Mouse (Mus musculus): ENCODE results near the gene Olfr1097. TPM values are rescaled to one million over a fixed set of nuclear protein-coding genes. Genes with fewer than 3 reads are reported as not detected.

Olfr1097 gene
- total and polyA plus RNA-seq, 3 experiments, result not detected

GRCm38 (mm10) chr2:86851596-86851995 lies 40.4 kb downstream of the Olfr1097 start, which contains the start of gene Olfr1095:
Gene Olfr1095 (minus strand): TSS chr2:86851696.
- dilution Hi-C loops (cut with MboI; ENCODE audit: extremely low pct_ligation_motif_present, extremely low pct_unique_long_range_greater_than_20kb, low sequenced_read_pairs) (no loop called here), in situ Hi-C loops (cut with MboI; ENCODE audit: low pct_ligation_motif_present, low pct_unique_long_range_greater_than_20kb, low sequenced_read_pairs) (no loop called here)
- Histone ChIP-seq H3K9me3 (replicated peaks; ENCODE audit: low read length) (no peaks in the 10 kb centered on the region), H3K4me1 (ENCODE audit: control insufficient read depth in 1 of 2, insufficient read depth in 2 of 2) (no peaks in the 10 kb centered on the region), H3K4me3 (replicated peaks in 1 of 3; ENCODE audit: low read depth in 2 of 3, low read length in 2 of 3, poor library complexity in 1 of 3) (no peak within 1 kb of the TSS), H3K79me2 (replicated peaks; ENCODE audit: control insufficient read depth, extremely low read depth, insufficient read depth, poor library complexity, severe bottlenecking) (no peaks in the 10 kb centered on the region), H3K36me3 (replicated peaks in 1 of 2; ENCODE audit: control insufficient read depth in 1 of 2, insufficient read depth in 1 of 2, low read length in 1 of 2) (no peaks in the 10 kb centered on the region), H3K4me2 (ENCODE audit: insufficient read depth, low read depth, poor library complexity, severe bottlenecking) (no peak within 1 kb of the TSS), H3K27me3 (replicated peaks) (no peaks in the 10 kb centered on the region), H3K9ac (ENCODE audit: insufficient read depth, low read depth) (no peak within 1 kb of the TSS), H3K27ac (ENCODE audit: insufficient read depth, low read depth) (no peak within 1 kb of the TSS)
- no peak for TF ChIP-seq HCFC1 (IDR thresholded peaks at IDR 0.05; ENCODE audit: low read depth, low read length)
- TF ChIP-seq GABPA (IDR thresholded peaks at IDR 0.05; ENCODE audit: insufficient replicate concordance, low read depth, low read length), result no peak
- TF ChIP-seq USF1 (IDR thresholded peaks at IDR 0.05; ENCODE audit: low read depth, low read length), result no peak
- TF ChIP-seq KAT2A (IDR thresholded peaks at IDR 0.05; ENCODE audit: insufficient replicate concordance, low read length), result no peak
- no peak for TF ChIP-seq SMC3 (IDR thresholded peaks at IDR 0.05; ENCODE audit: low read depth, low read length)
- TF ChIP-seq RCOR1 (conservative IDR thresholded peaks at IDR 0.05; ENCODE audit: low read depth, low read length), result no peak
- TF ChIP-seq MAFK (IDR thresholded peaks at IDR 0.05; ENCODE audit: insufficient replicate concordance, low read length), result no peak
- TF ChIP-seq IRF4 (IDR thresholded peaks at IDR 0.05; ENCODE audit: low read depth, low read length), result no peak
- no peak for TF ChIP-seq MYC (IDR thresholded peaks at IDR 0.05; ENCODE audit: low read depth, low read length)
- TF ChIP-seq E2F4 (IDR thresholded peaks at IDR 0.05; ENCODE audit: insufficient replicate concordance, low read depth, low read length), result no peak
- no peak for TF ChIP-seq MXI1 (IDR thresholded peaks at IDR 0.05; ENCODE audit: low read depth, low read length)
- no peak for TF ChIP-seq RAD21 (IDR thresholded peaks at IDR 0.05; ENCODE audit: low read depth, low read length)
- no peak for TF ChIP-seq BHLHE40 (IDR thresholded peaks at IDR 0.05; ENCODE audit: low read depth, low read length)
- TF ChIP-seq JUND (conservative IDR thresholded peaks at IDR 0.05; ENCODE audit: low read depth, low read length), result no peak
- no peak for TF ChIP-seq POLR2A (IDR thresholded peaks at IDR 0.05; ENCODE audit: low read depth, low read length)
- DNase-seq (ENCODE audit: extremely low read depth), result no peak

Other genes starting within 250 kb of the Olfr1097 start
Only the 20 nearest of the 22 such genes appear.
- gene Olfr1086, start 212.1 kb downstream of the Olfr1097 start, total RNA-seq (2012; rRNA removed), result not detected in 2 replicates
- gene Olfr1086, start 212.1 kb downstream of the Olfr1097 start, total RNA-seq (2014; rRNA removed), result not detected in 2 replicates
- gene Olfr1086, start 212.1 kb downstream of the Olfr1097 start, polyA plus RNA-seq (2012; ENCODE audit: insufficient read length, low read depth), result not detected in 2 replicates
- not detected in 2 replicates for gene Olfr1087, start 193.8 kb downstream of the Olfr1097 start, total RNA-seq (2012; rRNA removed)
- not detected in 2 replicates for gene Olfr1087, start 193.8 kb downstream of the Olfr1097 start, total RNA-seq (2014; rRNA removed)
- not detected in 2 replicates for gene Olfr1087, start 193.8 kb downstream of the Olfr1097 start, polyA plus RNA-seq (2012; ENCODE audit: insufficient read length, low read depth)
- gene Olfr1089, start 158.5 kb downstream of the Olfr1097 start, total RNA-seq (2012; rRNA removed), result not detected in 2 replicates
- gene Olfr1089, start 158.5 kb downstream of the Olfr1097 start, total RNA-seq (2014; rRNA removed), result not detected in 2 replicates
- not detected in 2 replicates for gene Olfr1089, start 158.5 kb downstream of the Olfr1097 start, polyA plus RNA-seq (2012; ENCODE audit: insufficient read length, low read depth)
- gene Olfr1090, start 133.2 kb downstream of the Olfr1097 start, total RNA-seq (2012; rRNA removed), result not detected in 2 replicates
- not detected in 2 replicates for gene Olfr1090, start 133.2 kb downstream of the Olfr1097 start, total RNA-seq (2014; rRNA removed)
- not detected in 2 replicates for gene Olfr1090, start 133.2 kb downstream of the Olfr1097 start, polyA plus RNA-seq (2012; ENCODE audit: insufficient read length, low read depth)
- not detected in 2 replicates for gene Olfr1093, start 109.7 kb downstream of the Olfr1097 start, total RNA-seq (2012; rRNA removed)
- not detected in 2 replicates for gene Olfr1093, start 109.7 kb downstream of the Olfr1097 start, total RNA-seq (2014; rRNA removed)
- gene Olfr1093, start 109.7 kb downstream of the Olfr1097 start, polyA plus RNA-seq (2012; ENCODE audit: insufficient read length, low read depth), result not detected in 2 replicates
- gene Olfr141, start 82.2 kb downstream of the Olfr1097 start, total RNA-seq (2012; rRNA removed), result not detected in 2 replicates
- gene Olfr141, start 82.2 kb downstream of the Olfr1097 start, total RNA-seq (2014; rRNA removed), result not detected in 2 replicates
- not detected in 2 replicates for gene Olfr141, start 82.2 kb downstream of the Olfr1097 start, polyA plus RNA-seq (2012; ENCODE audit: insufficient read length, low read depth)
- gene Olfr1094, start 67.6 kb downstream of the Olfr1097 start, total RNA-seq (2012; rRNA removed), result not detected in 2 replicates
- not detected in 2 replicates for gene Olfr1094, start 67.6 kb downstream of the Olfr1097 start, total RNA-seq (2014; rRNA removed)
- gene Olfr1094, start 67.6 kb downstream of the Olfr1097 start, polyA plus RNA-seq (2012; ENCODE audit: insufficient read length, low read depth), result not detected in 2 replicates
- not detected in 2 replicates for gene Olfr1095, start 40.5 kb downstream of the Olfr1097 start, total RNA-seq (2012; rRNA removed)
- gene Olfr1095, start 40.5 kb downstream of the Olfr1097 start, total RNA-seq (2014; rRNA removed), result not detected in 2 replicates
- gene Olfr1095, start 40.5 kb downstream of the Olfr1097 start, polyA plus RNA-seq (2012; ENCODE audit: insufficient read length, low read depth), result not detected in 2 replicates
- not detected in 2 replicates for gene Gm13723, start 17.4 kb downstream of the Olfr1097 start, total RNA-seq (2012; rRNA removed)
- gene Gm13723, start 17.4 kb downstream of the Olfr1097 start, total RNA-seq (2014; rRNA removed), result not detected in 2 replicates
- gene Gm13723, start 17.4 kb downstream of the Olfr1097 start, polyA plus RNA-seq (2012; ENCODE audit: insufficient read length, low read depth), result not detected in 2 replicates
- gene Olfr1098, start 32.3 kb upstream of the Olfr1097 start, total RNA-seq (2012; rRNA removed), result not detected in 2 replicates
- gene Olfr1098, start 32.3 kb upstream of the Olfr1097 start, total RNA-seq (2014; rRNA removed), result not detected in 2 replicates
- gene Olfr1098, start 32.3 kb upstream of the Olfr1097 start, polyA plus RNA-seq (2012; ENCODE audit: insufficient read length, low read depth), result not detected in 2 replicates
- gene Olfr1099, start 68.5 kb upstream of the Olfr1097 start, total RNA-seq (2012; rRNA removed), result not detected in 2 replicates
- gene Olfr1099, start 68.5 kb upstream of the Olfr1097 start, total RNA-seq (2014; rRNA removed), result not detected in 2 replicates
- not detected in 2 replicates for gene Olfr1099, start 68.5 kb upstream of the Olfr1097 start, polyA plus RNA-seq (2012; ENCODE audit: insufficient read length, low read depth)
- gene Olfr1100, start 87.7 kb upstream of the Olfr1097 start, total RNA-seq (2012; rRNA removed), result not detected in 2 replicates
- gene Olfr1100, start 87.7 kb upstream of the Olfr1097 start, total RNA-seq (2014; rRNA removed), result not detected in 2 replicates
- gene Olfr1100, start 87.7 kb upstream of the Olfr1097 start, polyA plus RNA-seq (2012; ENCODE audit: insufficient read length, low read depth), result not detected in 2 replicates
- not detected in 2 replicates for gene Olfr1101, start 99.0 kb upstream of the Olfr1097 start, total RNA-seq (2012; rRNA removed)
- not detected in 2 replicates for gene Olfr1101, start 99.0 kb upstream of the Olfr1097 start, total RNA-seq (2014; rRNA removed)
- not detected in 2 replicates for gene Olfr1101, start 99.0 kb upstream of the Olfr1097 start, polyA plus RNA-seq (2012; ENCODE audit: insufficient read length, low read depth)
- not detected in 2 replicates for gene Olfr1102, start 106.2 kb upstream of the Olfr1097 start, total RNA-seq (2012; rRNA removed)
- gene Olfr1102, start 106.2 kb upstream of the Olfr1097 start, total RNA-seq (2014; rRNA removed), result not detected in 2 replicates
- gene Olfr1102, start 106.2 kb upstream of the Olfr1097 start, polyA plus RNA-seq (2012; ENCODE audit: insufficient read length, low read depth), result not detected in 2 replicates
- not detected in 2 replicates for gene Olfr1104, start 134.9 kb upstream of the Olfr1097 start, total RNA-seq (2012; rRNA removed)
- not detected in 2 replicates for gene Olfr1104, start 134.9 kb upstream of the Olfr1097 start, total RNA-seq (2014; rRNA removed)
- not detected in 2 replicates for gene Olfr1104, start 134.9 kb upstream of the Olfr1097 start, polyA plus RNA-seq (2012; ENCODE audit: insufficient read length, low read depth)
- not detected in 2 replicates for gene Olfr1105, start 144.3 kb upstream of the Olfr1097 start, total RNA-seq (2012; rRNA removed)
- not detected in 2 replicates for gene Olfr1105, start 144.3 kb upstream of the Olfr1097 start, total RNA-seq (2014; rRNA removed)
- not detected in 2 replicates for gene Olfr1105, start 144.3 kb upstream of the Olfr1097 start, polyA plus RNA-seq (2012; ENCODE audit: insufficient read length, low read depth)
- not detected in 2 replicates for gene Olfr1106, start 160.1 kb upstream of the Olfr1097 start, total RNA-seq (2012; rRNA removed)
- gene Olfr1106, start 160.1 kb upstream of the Olfr1097 start, total RNA-seq (2014; rRNA removed), result not detected in 2 replicates
- not detected in 2 replicates for gene Olfr1106, start 160.1 kb upstream of the Olfr1097 start, polyA plus RNA-seq (2012; ENCODE audit: insufficient read length, low read depth)
- gene Olfr1107, start 183.6 kb upstream of the Olfr1097 start, total RNA-seq (2012; rRNA removed), result not detected in 2 replicates
- gene Olfr1107, start 183.6 kb upstream of the Olfr1097 start, total RNA-seq (2014; rRNA removed), result not detected in 2 replicates
- gene Olfr1107, start 183.6 kb upstream of the Olfr1097 start, polyA plus RNA-seq (2012; ENCODE audit: insufficient read length, low read depth), result not detected in 2 replicates
- not detected in 2 replicates for gene Olfr1109, start 203.8 kb upstream of the Olfr1097 start, total RNA-seq (2012; rRNA removed)
- not detected in 2 replicates for gene Olfr1109, start 203.8 kb upstream of the Olfr1097 start, total RNA-seq (2014; rRNA removed)
- not detected in 2 replicates for gene Olfr1109, start 203.8 kb upstream of the Olfr1097 start, polyA plus RNA-seq (2012; ENCODE audit: insufficient read length, low read depth)
- gene Olfr259, start 222.4 kb upstream of the Olfr1097 start, total RNA-seq (2012; rRNA removed), result not detected in 2 replicates
- gene Olfr259, start 222.4 kb upstream of the Olfr1097 start, total RNA-seq (2014; rRNA removed), result not detected in 2 replicates
- not detected in 2 replicates for gene Olfr259, start 222.4 kb upstream of the Olfr1097 start, polyA plus RNA-seq (2012; ENCODE audit: insufficient read length, low read depth)

Measured in CH12.LX (cell line).